Mouse (Mus musculus): ENCODE results near the gene Cenph. TPM values are rescaled to one million over a fixed set of nuclear protein-coding genes. Genes with fewer than 3 reads are reported as not detected.

The Cenph gene
- 0.75 and 1.1 TPM in 2 replicates for polyA plus RNA-seq (2021; fragmentation: Nextera tagmentation)
- long read RNA-seq, experiment 1 = 0 reads
- long read RNA-seq, experiment 2, partial matches to known transcripts = 0 of 1 reads
- long read RNA-seq, experiment 2, other reads (novel, unspliced or antisense) = 0 of 1 reads

GRCm38 (mm10) chr13:100775252-100776055 is at the start of gene Cenph:
TSS of gene Cenph (minus strand) at chr13:100775899.

GRCm38 (mm10) chr13:100786414-100786867 is 10.7 kb upstream of the Cenph start, which contains the start of gene Ccnb1:
TSS of gene Ccnb1 (minus strand) at chr13:100786570.

GRCm38 (mm10) chr13:100744036-100744744 is 31.5 kb downstream of the Cenph start, which contains the start of gene Mrps36:
TSS of gene Mrps36 (minus strand) at chr13:100744659.

GRCm38 (mm10) chr13:100730861-100731176 is 44.9 kb downstream of the Cenph start, which contains the start of gene Cdk7:
TSS of gene Cdk7 (minus strand) at chr13:100730939.

Other genes with a start within 250 kb of the Cenph start
- 4.1 and 4.5 TPM in 2 replicates for gene Ocln, start 223.2 kb downstream of the Cenph start, polyA plus RNA-seq (2021; fragmentation: Nextera tagmentation)
- gene Marveld2, start 158.9 kb downstream of the Cenph start, polyA plus RNA-seq (2021; fragmentation: Nextera tagmentation) = 0.28 and 0.75 TPM in 2 replicates
- 166 and 217 TPM in 2 replicates for gene Ak6, start 124.9 kb downstream of the Cenph start, polyA plus RNA-seq (2021; fragmentation: Nextera tagmentation)
- gene Rad17, start 124.8 kb downstream of the Cenph start, polyA plus RNA-seq (2021; fragmentation: Nextera tagmentation) = 6.0 and 7.5 TPM in 2 replicates
- gene Taf9, start 124.3 kb downstream of the Cenph start, polyA plus RNA-seq (2021; fragmentation: Nextera tagmentation) = 30.1 and 30.3 TPM in 2 replicates
- gene Ccdc125, start 106.2 kb downstream of the Cenph start, polyA plus RNA-seq (2021; fragmentation: Nextera tagmentation) = 0.54 and 1.4 TPM in 2 replicates
- 26.7 and 28.8 TPM in 2 replicates for gene Cdk7, start 45.0 kb downstream of the Cenph start, polyA plus RNA-seq (2021; fragmentation: Nextera tagmentation)
- 222 and 261 TPM in 2 replicates for gene Mrps36, start 31.2 kb downstream of the Cenph start, polyA plus RNA-seq (2021; fragmentation: Nextera tagmentation)
- gene Ccnb1, start 10.7 kb upstream of the Cenph start, polyA plus RNA-seq (2021; fragmentation: Nextera tagmentation) = 2.0 and 2.3 TPM in 2 replicates
- gene Slc30a5, start 57.5 kb upstream of the Cenph start, polyA plus RNA-seq (2021; fragmentation: Nextera tagmentation) = 21.1 TPM in 2 replicates